Comparison of ENCODE assay signal across 13 mouse cellular contexts in genomic region chr4:44224141-44224540, GRCm38 (mm10). TPM values are rescaled to one million over a fixed set of nuclear protein-coding genes. Genes with fewer than 3 reads are reported as not detected.
DNase-seq lines count a peak whose midpoint lies in the region; ATAC-seq and TF ChIP-seq lines count a peak whose summit lies in the region.
"Had no signal": no experiment of that assay in that cellular context is flagged by ENCODE, and none has a peak within 500 bp of the region (broad histone marks: within the 10 kb centered on the region; RNA-seq: fewer than 3 reads in every experiment).

No protein-coding gene starts in this region.

- no peak for TF ChIP-seq POLR2A in thymus, adult 2 months (IDR thresholded peaks at IDR 0.05; ENCODE audit: control insufficient read depth, extremely low read depth, insufficient read depth, low read length, poor library complexity)

- H3K27me3 ChIP-seq in embryonic facial prominence, embryonic 11.5 days (ENCODE audit: control insufficient read depth, insufficient read depth, low read length) = no peaks in the 10 kb centered on the region
- H3K27me3 ChIP-seq in hindbrain, embryonic 12.5 days = no peaks in the 10 kb centered on the region
- H3K27me3 ChIP-seq in thymus, adult 2 months (ENCODE audit: control insufficient read depth, insufficient read depth, low read length) = no peaks in the 10 kb centered on the region

- H3K4me1 ChIP-seq in embryonic facial prominence, embryonic 11.5 days (ENCODE audit: control insufficient read depth, insufficient read depth, low read length) = no peaks in the 10 kb centered on the region
- H3K4me1 ChIP-seq in hindbrain, embryonic 12.5 days = peaks cover 37% of the 10 kb centered on the region
- no peaks in the 10 kb centered on the region for H3K4me1 ChIP-seq in thymus, adult 2 months (replicated peaks; ENCODE audit: control insufficient read depth, insufficient read depth, low read length)

- H3K27ac ChIP-seq in embryonic facial prominence, embryonic 11.5 days (replicated peaks; ENCODE audit: low read depth, low read length) = no peak overlapping the region
- no peak overlapping the region for H3K27ac ChIP-seq in hindbrain, embryonic 12.5 days
- no peak overlapping the region for H3K27ac ChIP-seq in thymus, adult 2 months (ENCODE audit: control insufficient read depth, insufficient read depth, low read length)

- no peak overlapping the region for H3K4me2 ChIP-seq in embryonic facial prominence, embryonic 11.5 days (ENCODE audit: low read depth, low read length)
- H3K4me2 ChIP-seq in hindbrain, embryonic 12.5 days (replicated peaks) = peak overlapping the region; percentile 31; the same call in 1 of the 2 replicates

- peak; percentile 66 for DNase-seq in retina, postnatal 1 day
- no peak for DNase-seq in retina, embryonic 14.5 days (ENCODE audit: low spot score)
- peak; percentile 70 for DNase-seq in embryonic facial prominence, embryonic 11.5 days (ENCODE audit: low spot score)
- no peak for DNase-seq in spleen, adult 12 weeks (ENCODE audit: low spot score)
- DNase-seq in natural killer cell, adult 2 months (ENCODE audit: low spot score in 2 of 2) = no peak
- no peak for DNase-seq in thymus, adult 2 months
- DNase-seq: kidney, postnatal 4 days; liver, postnatal 0 days; right cerebral cortex, postnatal 4 days had no signal

- no peaks in the 10 kb centered on the region for H3K9me3 ChIP-seq in embryonic facial prominence, embryonic 11.5 days (replicated peaks; ENCODE audit: control insufficient read depth, low read length)
- H3K9me3 ChIP-seq in hindbrain, embryonic 12.5 days (replicated peaks) = no peaks in the 10 kb centered on the region
- H3K9me3 ChIP-seq: megakaryocyte, embryonic 14.5 days had no signal

- H3K9ac ChIP-seq in embryonic facial prominence, embryonic 11.5 days (replicated peaks; ENCODE audit: low read length) = no peak overlapping the region
- 0 out of 2 replicates have a peak overlapping the region, but pooled peaks have one; percentile 32 for H3K9ac ChIP-seq in hindbrain, embryonic 12.5 days
- H3K9ac ChIP-seq: liver, postnatal 0 days had no signal

- 26% methylated on average over 9 of the region's 9 CpGs for WGBS in embryonic facial prominence, embryonic 11.5 days
- WGBS in hindbrain, embryonic 12.5 days = 28% methylated on average over 9 of the region's 9 CpGs
- WGBS in thymus, adult 2 months = 91% methylated on average over 9 of the region's 9 CpGs

- no peak for TF ChIP-seq CTCF in thymus, adult 2 months (IDR thresholded peaks at IDR 0.05; ENCODE audit: borderline replicate concordance, control insufficient read depth, extremely low read depth, insufficient read depth, low read length, poor library complexity)

- no peaks in the 10 kb centered on the region for H3K36me3 ChIP-seq in embryonic facial prominence, embryonic 11.5 days (replicated peaks; ENCODE audit: control insufficient read depth, insufficient read depth, low read depth, low read length)
- H3K36me3 ChIP-seq in hindbrain, embryonic 12.5 days = no peaks in the 10 kb centered on the region
- no peaks in the 10 kb centered on the region for H3K36me3 ChIP-seq in thymus, adult 2 months (ENCODE audit: control insufficient read depth, insufficient read depth, low read length)

- no peak for ATAC-seq in embryonic facial prominence, embryonic 11.5 days (replicated peaks; ENCODE audit: insufficient number of reproducible peaks, low FRiP score, low TSS enrichment, low read depth)
- no peak for ATAC-seq in hindbrain, embryonic 12.5 days (ENCODE audit: low FRiP score)
- ATAC-seq: activated CD4-positive, CD25-positive, alpha-beta regulatory T cell, adult 4 months; intestine, postnatal 0 days; liver, postnatal 0 days had no signal

- no peak overlapping the region for H3K4me3 ChIP-seq in embryonic facial prominence, embryonic 11.5 days (ENCODE audit: low read depth, low read length)
- H3K4me3 ChIP-seq in hindbrain, embryonic 12.5 days = no peak overlapping the region
- no peak overlapping the region for H3K4me3 ChIP-seq in thymus, adult 2 months (ENCODE audit: control insufficient read depth, insufficient read depth, low read length)
- H3K4me3 ChIP-seq: megakaryocyte, embryonic 14.5 days had no signal

RNA-seq across cellular contexts. Expression of gene Rnf38, which starts 9.4 kb away (rescaled TPM):
- polyA plus RNA-seq in embryonic facial prominence, embryonic 11.5 days (2014; fragmentation: Nextera tagmentation; extraction: Ambion mirVana) = 36.6 and 40.9 TPM in 2 replicates
- 59.6 and 62.7 TPM in 2 replicates for polyA plus RNA-seq in hindbrain, embryonic 12.5 days (2016; fragmentation: Nextera tagmentation; extraction: Ambion mirVana)
- 435 and 445 TPM in 2 replicates for polyA plus RNA-seq in thymus, adult 2 months (2012; rRNA removed)

Comparison
In these comparisons a context has a peak if more than half of its experiments do, and no peak if none do; other contexts are left out.
1. DNase-seq: peak in retina, postnatal 1 day (single experiment) and embryonic facial prominence, embryonic 11.5 days (single experiment); none in retina, embryonic 14.5 days (single experiment), spleen, adult 12 weeks (single experiment), natural killer cell, adult 2 months (0 of 2) and thymus, adult 2 months (single experiment).